Mouse (Mus musculus) left cerebral cortex, postnatal 14 days (tissue): ENCODE data around the gene Gnat2. TPM values are rescaled to one million over a fixed set of nuclear protein-coding genes. Genes with fewer than 3 reads are reported as not detected.

Source experiments
- DNase-seq, 2 experiments: peaks; one replicate each; pipeline ENCODE4 v3.0.0; 2021 to 2022; ENCODE audit warnings: low spot score in 2 of 2, mixed read lengths in 1 of 2
- intact Hi-C: fragments of 180-260 bp; cut with DNase I; formaldehyde crosslinking; loops from one replicate; pipeline ENCODE4 v1.15.1; 2025
- total RNA-seq, 2 experiments: library from RNA; stranded (reverse); gene quantifications; 2 replicates each; pipeline ENCODE4 v1.2.3; 2021

Gnat2 gene
- total RNA-seq, 2 experiments from 2014 or later = not detected

DNA sequence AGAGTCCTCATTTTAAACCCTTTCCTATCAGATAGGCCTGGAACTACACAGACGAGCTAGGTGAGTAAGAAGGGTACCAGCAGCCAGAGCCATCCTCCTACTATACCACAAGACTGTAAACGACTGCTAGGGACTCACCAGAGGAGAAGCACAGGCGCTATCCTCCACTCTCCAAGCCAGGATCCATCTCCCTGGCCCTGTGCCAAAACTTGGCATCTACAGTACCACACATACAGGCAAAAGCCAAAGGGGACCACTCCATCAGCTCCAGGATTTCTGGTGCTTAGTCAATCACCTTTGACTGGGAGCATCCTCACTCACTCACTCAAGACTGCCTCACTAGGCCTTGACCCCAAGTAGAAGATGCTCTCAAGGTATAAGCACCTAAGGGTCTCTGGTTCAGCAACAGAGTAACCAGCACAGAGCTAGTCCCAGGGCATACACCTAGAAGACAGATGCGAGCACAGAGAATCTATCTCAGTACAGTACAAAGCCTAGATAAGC, 8.6 kb upstream of the Gnat2 start:
- intact Hi-C loops = no loop called here
- DNase-seq = no peak

DNA sequence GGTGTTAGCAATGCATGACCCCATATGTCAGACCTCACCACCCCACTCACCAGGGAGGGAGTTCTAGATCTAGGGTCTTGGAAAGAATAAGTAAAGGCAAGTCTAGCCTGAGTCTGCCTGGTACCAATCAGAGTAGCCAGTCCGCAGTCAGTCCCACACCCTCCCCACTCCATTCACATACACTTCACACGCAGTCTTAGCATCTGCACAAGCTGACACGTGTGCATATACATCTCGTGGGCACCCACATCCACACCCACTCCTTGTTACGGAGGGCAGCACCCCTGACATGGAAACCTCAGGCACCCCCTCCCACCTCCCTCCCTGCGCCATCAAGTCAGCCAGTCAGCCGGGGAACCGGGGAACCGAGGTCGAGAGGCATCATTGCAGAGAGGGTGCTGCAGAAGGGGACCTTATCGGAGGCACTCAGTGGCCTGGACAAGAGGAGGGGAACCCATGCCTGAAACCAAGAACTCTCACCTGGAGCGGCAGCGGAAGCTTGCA, 7.8 kb upstream of the Gnat2 start:
- DNase-seq = no peak
- intact Hi-C loops = loop anchor here (5.0 kb wide), 1 partner anchor 62 kb away; the partner anchor contains the start of gene Gnai3

DNA sequence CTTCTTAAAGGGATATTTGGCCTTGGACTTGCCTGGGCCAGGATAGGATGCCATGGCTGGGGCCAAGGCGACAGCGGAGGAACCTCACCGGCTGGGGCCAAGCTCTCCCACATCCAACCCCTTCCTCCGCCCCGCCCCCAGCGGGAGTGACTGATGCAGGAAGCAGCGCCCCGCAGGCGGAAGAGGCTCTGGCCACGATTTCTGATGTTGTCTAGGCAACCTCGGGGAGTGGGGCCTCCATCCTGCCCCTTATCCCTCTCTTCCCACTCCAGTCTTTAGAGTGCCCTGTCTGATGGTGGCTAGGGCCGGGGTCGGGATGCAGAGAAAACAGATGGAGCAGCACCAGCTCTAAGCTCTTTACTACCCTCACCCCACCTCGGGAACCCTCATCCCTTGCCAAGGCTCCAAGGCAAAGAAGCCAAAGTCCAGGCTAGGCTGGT, 7.3 kb upstream of the Gnat2 start:
- peak; percentile 88 to 89 for DNase-seq

DNA sequence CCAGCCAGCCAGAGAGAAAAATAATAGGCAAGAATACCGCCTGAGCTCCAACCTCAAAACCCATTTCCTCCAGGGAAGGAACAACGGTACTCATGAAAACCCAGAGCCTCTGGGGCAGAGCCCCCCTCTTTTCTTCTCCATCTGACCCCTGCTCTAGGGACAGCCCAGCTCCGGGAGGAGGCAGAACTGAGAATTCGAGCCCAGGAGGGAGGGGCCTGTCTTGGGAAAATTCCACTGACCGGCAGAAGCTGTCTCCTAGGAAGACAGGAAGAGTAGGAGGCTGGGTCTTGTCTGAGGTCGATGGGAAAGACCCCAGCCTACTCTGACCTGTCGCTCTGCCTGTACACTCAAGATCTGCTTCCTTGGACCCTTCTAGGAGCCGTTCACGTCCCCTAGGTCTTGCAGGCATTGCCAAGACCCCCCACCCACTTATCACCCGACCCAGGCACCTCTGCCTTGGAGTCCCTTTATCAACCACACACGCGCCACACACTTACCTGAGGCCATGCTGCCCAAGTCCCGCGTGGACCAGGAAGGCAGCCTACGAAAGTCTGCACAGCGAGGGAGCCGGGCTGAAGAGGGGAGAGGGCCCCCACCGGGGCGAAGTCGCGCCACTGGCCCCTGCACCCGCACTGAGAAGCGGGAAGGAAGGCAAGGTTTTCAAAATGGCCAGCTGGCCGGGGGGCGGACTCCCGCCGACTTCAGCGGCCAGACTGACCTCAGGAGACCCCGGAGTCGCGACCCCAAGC, 6.7 kb upstream of the Gnat2 start:
- DNase-seq = peak in 1 of 2 experiments; percentile 31
- intact Hi-C loops = loop anchor here (5.0 kb wide), 1 partner anchor 61 kb away; the partner anchor contains the start of gene Gnai3

More for the DNA sequence above, 7.3 kb upstream of the Gnat2 start:
- intact Hi-C loops = loop anchor here (5.0 kb wide), 1 partner anchor 62 kb away; the partner anchor contains the start of gene Gnai3

DNA sequence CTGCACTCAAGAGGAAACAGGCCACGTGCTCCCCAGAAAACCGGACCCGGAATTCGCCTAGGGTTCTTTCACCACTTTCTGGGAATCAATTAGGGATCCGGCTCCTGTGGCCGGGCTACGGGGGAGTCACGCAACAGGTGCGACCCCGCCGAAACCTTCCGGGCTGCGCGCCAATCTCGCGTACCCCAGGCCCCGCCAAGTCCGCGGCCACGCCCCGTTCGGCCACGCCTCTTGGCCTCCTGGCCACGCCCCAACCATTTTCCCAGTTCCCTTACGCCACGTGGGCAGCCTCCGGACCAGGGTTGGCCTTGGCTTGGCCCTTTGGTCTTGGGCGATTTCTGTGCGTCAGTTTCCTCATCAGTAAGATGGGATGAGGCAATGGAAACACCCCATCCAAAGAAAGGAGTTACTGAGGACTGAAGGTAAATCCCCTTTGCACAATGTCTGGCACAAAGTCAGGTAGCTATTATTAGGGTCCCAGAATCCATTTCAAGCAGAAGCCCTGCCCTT, 6.1 kb upstream of the Gnat2 start, which contains the start of gene Ampd2:
Gene Ampd2, minus strand, starts transcription at position 182 of the 510 bp plus-strand sequence.
- peak in 1 of 2 experiments; percentile 45 for DNase-seq
- intact Hi-C loops = loop anchor here (5.0 kb wide), 1 partner anchor 61 kb away; the partner anchor contains the start of gene Gnai3

DNA sequence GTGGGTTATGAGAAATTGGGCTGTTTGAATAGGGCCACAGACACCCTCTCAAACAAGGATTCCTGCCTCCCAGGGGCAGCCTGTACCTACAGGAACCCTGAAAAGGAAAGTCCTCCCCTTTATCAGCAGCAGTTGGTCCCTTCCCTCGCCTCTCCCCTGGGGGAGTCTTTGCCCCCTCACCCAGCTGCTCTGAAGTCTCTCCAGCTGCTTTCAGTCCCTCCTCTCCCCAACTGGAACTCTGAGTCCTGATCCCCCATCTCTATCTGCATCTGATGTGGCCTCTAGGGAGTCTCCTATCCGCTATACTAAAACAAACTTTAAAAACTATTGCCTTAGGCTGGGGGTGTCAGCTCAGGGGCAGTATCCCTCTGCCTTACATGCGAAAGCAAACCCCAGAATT, 5.3 kb upstream of the Gnat2 start:
- intact Hi-C loops = loop anchor here (5.0 kb wide), 1 partner anchor 60 kb away; the partner anchor contains the start of gene Gnai3
- DNase-seq = no peak

DNA sequence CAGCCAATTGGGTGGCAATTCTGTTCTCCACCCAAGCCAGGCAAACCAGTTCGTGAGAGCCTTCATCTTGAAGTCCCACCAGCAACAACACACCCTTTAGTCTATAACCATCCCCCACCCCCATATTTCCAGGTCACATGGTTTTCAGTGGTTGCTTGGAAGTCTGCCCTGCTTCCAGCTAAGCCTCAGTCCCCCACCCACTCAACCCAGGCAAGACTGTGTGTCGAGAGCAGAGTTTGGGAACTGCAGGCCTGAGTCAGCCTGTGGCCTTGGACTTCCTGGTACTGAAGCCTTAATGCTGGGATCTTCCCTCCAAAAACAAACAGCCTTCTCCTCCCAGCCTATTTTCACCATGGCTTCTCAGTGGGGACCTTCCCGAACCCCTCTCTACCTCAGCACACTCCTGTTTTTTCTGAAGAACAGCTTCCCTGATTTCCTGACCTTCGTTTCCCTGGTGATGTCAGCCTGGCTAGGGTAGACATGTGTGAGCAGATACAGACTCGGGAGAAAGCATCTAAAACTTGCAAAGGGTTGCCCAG, 3.7 kb upstream of the Gnat2 start:
- DNase-seq = no peak
- intact Hi-C loops = loop anchor here (5.0 kb wide), 1 partner anchor 58 kb away; the partner anchor contains the start of gene Gnai3

DNA sequence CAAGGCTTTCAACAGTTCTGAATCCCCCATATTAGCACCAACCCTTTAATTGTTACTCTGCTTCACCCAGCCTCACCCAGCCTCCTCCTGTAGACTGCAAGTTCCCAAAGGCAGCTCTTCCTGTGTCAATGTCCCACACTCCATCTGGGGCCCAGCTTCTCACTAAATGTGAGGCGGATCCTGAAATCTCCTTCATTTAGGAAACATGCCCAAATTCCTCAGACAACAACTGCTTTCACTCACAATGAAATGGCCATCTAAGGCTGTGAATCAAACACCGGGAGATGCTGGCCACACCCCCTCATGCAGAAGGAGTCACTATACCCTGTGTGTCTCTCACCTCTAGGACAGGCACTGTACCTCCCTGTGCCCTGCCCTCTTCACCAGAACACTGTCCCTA, 2.7 kb upstream of the Gnat2 start:
- no peak for DNase-seq
- intact Hi-C loops = loop anchor here (5.0 kb wide), 1 partner anchor 57 kb away; the partner anchor contains the start of gene Gnai3

DNA sequence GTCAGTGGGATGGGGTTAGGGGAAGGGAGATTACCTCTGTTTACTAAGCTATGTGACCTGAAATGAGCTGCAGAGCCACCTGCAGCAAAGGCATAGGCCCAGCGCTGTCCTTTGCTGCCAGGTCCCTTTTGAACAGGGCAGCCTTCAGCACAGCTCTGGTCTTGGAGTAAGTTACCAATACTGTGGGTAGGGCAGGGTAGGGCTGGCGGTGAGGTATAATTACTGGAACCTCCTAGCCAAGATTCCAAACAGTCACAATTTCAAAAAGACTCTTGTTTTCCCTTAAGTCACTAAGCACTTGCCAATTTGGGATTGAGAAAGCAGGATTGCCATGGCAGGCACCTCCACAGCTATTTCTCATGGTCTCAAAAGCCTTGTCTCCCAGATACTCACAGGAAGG, 2.0 kb upstream of the Gnat2 start:
- intact Hi-C loops = no loop called here
- DNase-seq = no peak

DNA sequence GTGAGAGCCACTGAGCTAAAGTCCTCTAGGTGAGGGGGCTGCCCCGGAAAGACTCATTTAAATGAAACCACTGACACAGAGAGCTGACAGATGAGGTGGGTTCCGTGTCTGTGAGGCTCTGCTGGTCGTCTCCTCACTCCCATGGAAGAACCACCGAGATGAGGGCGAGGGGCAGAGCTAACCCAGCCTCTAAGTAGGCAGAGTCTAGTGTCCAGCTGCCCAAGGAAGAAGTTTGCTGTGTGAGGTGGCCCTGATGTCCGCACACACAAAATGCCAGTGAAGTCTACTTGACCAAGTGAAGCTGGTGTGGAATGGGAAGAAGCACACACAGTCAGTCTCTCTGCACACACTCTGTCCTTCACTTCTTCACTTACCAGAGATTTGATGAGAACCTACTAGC, 559 bp upstream of the Gnat2 start:
- DNase-seq = no peak
- intact Hi-C loops = no loop called here

DNA sequence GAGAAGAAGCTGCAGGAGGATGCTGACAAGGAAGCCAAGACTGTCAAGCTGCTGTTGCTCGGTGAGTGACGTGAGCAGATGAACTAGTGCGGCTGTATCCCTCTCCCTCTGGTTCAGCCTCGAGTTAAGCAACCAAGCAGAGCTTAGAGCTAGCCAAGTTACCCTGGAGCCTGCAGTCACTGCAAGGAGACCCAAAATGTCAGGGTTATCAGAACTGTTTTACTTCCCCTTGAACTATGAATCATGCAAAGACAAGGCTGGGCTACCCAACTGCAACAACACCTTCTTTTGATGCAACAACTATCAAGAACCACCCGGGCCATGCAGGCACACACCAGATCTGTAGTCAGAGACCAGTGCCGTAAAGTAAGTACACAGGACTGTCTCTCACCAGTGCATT, 717 bp downstream of the Gnat2 start:
- no peak for DNase-seq
- intact Hi-C loops = no loop called here

DNA sequence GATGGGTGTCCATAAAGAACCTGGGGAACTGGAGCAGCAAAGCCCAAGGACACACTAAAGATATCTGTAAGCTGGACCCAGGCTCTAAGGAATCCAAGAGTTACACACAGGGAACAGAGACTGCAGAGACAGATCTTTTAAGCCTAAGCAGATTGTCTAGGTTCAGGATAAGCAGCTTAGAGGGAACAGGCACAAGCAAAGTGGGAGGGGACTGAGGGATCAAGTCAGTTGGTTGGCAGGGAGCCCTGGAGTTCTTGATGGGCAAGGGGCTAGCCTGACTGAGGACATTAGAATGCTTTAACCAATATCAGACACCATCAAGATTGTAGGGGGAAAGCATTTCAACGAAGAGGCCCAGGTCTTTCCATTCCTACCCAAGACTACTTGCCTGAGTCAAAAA, 1.6 kb downstream of the Gnat2 start:
- no peak for DNase-seq
- intact Hi-C loops = no loop called here

DNA sequence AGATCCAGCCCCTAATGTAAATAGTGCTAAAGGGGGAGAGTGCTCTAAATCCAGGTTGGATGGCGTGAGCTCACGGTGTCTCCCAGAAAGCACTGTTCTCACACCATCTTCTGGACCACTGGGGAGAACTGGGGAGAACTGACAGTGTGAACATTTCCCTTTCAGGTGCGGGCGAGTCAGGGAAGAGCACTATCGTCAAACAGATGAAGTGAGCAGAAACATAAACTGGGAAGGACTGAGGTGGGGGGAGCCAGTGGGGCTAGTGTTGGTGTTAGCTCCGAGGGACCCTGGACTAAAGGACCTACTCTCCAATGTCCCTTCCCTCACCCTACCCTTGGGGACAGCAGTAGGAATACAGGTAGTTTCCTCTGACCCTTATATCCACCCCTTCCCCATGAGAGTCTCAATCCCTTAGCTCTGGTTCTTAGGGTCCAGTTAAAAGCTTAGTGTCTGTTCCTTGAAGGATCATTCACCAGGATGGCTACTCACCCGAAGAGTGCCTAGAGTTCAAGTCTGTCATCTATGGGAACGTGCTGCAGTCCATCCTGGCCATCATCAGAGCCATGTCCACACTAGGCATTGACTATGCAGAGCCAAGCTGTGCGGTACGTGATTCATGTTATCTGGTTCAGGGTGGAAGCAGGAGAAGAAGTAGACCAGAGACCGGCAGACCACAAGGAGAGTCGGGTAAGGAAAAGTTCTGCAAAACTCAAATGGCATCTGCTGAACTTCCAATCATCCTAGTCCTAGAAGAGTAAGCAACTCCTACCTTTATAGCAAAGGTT, 2.6 kb downstream of the Gnat2 start:
- no peak for DNase-seq
- intact Hi-C loops = no loop called here

DNA sequence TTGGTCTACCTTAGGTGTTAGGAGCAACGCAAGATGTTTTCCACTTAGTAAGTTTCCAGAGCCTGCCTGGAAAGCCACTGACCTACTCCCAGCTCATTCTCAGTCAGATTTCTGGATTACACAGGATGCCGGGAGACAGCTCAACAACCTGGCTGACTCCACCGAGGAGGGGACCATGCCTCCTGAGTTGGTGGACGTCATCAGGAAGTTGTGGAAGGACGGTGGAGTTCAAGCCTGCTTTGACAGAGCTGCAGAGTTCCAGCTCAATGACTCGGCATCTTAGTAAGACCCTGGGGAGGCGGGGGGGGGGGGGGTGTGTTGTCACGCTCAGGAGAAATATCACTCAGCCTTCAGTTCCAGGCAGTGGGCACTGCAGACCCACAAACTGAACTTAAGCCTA, 3.6 kb downstream of the Gnat2 start:
- DNase-seq = no peak
- intact Hi-C loops = no loop called here

DNA sequence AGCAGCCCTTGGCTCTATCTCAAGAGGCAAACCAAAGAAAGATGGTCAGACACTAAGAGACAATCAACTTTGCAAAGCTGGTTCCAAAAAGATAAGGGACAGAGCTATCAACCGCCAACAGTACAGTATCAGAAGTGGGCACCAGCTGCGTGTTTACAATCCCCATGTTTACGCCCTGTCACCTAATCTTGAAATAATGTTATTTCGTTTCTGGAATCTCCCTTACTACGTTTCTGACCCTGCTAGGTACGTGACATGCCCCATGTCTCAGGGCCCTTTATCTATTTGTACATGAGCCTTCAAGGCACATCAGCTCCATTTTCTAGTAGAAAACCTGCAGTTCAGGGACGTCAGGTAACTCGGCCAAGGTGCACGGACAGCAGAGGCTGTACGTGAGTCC, 4.1 kb downstream of the Gnat2 start:
- intact Hi-C loops = no loop called here
- no peak for DNase-seq

DNA sequence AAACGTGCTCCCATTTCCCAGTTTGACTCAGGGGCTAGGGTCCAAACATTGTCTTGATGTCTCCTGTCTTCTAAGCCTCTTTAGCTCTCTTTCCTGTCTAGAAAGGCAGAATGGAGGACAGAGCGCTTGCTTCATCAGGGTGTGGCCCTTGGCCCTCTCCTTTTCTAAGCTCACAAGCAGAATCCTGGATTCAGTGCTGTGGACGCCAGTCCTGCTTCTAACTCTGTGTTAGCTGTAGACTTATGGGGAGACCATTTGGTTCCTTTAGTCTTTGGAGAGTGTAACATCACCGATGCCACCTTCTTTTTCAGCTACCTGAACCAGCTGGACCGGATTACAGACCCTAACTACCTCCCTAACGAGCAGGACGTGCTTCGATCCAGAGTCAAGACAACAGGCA, 5.1 kb downstream of the Gnat2 start:
- no peak for DNase-seq
- intact Hi-C loops = no loop called here

DNA sequence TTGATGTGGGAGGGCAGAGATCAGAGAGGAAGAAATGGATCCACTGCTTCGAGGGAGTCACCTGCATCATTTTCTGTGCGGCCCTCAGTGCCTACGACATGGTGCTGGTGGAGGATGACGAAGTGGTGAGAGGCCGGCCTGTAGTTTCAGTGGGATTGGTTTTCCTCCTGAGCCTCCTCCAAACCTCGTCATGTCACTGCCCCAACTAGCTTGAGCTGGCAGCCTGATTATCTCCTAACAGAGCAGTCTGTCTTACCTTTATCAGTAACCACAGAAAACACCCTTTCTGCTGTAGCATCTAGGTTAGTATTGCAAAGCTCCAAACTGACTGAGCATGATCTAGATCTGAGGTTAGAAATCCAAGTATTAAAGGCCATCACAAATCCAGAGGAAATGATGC, 5.7 kb downstream of the Gnat2 start:
- intact Hi-C loops = no loop called here
- DNase-seq = no peak

DNA sequence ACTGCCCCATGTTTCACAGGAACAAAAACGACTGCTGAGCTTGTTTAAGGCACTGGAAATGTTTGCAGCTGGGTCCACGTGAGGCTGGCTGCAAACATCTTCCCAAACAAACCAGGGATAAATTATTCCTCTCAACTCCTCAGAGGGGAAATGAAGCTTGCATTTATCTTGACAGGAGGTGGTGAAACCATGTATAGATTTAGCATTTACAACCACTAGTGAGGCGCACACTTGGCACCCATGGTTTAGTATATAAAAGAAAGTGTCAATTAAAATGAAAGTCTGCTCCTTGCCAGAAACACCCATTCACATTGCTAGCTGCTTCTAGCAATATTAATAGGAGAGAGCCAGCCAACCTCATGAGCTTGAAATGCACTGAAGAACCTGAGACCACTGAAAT, 9.0 kb downstream of the Gnat2 start:
- peak in 1 of 2 experiments; percentile 39 for DNase-seq
- intact Hi-C loops = no loop called here

DNA sequence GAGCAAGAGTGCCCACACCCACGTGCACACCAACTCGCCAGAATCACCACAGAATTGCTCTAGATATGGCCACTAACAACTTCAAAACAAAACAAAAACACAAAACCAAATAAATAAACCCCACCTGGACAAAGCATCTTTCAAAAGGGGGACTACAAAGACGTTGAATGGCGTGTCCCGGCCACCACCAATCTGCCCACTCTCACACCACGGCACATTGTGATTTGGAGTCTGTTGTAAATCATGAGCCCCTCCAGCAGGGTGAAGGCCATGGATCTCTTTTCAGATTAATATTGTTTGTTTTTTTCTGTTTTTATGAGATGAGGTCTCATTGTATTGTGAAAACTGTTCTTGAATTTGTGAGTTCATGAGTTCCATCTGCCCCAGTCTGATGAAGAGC, 9.5 kb downstream of the Gnat2 start:
- DNase-seq = no peak
- intact Hi-C loops = no loop called here
